Mouse (Mus musculus) heart, postnatal 10 days (tissue): ENCODE measurements around the gene Upk1a. TPM values are rescaled to one million over a fixed set of nuclear protein-coding genes. Genes with fewer than 3 reads are reported as not detected.

Experiments used
- DNase-seq, 2 experiments: peaks; one replicate each; pipeline ENCODE4 v3.0.0; 2021
- intact Hi-C: fragments of 180-260 bp; cut with DNase I; formaldehyde crosslinking; loops from one replicate; pipeline ENCODE4 v1.15.1; 2025
- total RNA-seq, 2 experiments: library from RNA; stranded (reverse); gene quantifications; 2 replicates each; pipeline ENCODE4 v1.2.3; 2021

The Upk1a gene
- total RNA-seq, 2 experiments from 2014 or later, result 0.42 to 0.48 TPM

DNA sequence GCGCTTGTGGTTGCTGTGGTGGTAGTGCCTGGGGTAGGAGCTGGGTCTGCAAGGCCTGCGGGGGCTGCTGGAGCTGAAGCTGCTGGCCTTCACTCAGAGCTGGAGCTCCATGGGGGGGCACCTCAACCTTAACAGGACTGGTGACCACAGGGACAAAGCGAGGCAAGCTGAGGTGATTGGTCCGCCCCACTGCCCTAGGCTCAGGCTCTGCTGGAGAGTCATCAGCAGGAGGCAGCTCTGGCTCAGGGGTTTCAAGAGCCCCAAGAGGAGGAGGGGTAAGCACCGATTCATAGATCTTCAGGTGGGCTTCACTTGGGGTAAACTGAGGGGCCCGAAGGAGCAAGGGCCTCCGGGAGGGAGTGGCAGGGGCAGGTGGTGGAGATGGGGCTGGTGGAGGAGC, 27.5 kb downstream of the Upk1a start:
- intact Hi-C loops, result no loop called here

DNA sequence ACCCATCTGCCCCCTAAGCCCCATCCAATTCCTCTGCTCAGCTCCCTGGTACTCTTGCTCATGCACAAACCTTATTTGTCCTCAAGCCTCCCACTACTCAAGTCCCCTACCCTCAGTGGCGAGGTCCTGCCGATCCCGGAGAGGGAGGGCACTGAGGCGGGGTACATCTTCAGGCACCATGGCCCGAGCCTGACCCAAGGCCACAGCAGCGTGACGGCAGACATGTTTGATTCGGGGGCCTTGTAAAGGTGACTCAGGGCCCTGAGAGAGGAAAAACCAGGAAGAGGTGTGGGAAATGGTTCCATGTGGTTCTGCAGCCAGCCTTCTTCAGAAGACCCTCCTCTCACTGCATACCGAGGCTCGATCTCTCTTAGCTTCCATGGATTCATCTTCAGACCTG, 28.3 kb downstream of the Upk1a start:
- intact Hi-C loops, result no loop called here
- no peak for DNase-seq

More for the DNA sequence above, 27.5 kb downstream of the Upk1a start:
- no peak for DNase-seq

DNA sequence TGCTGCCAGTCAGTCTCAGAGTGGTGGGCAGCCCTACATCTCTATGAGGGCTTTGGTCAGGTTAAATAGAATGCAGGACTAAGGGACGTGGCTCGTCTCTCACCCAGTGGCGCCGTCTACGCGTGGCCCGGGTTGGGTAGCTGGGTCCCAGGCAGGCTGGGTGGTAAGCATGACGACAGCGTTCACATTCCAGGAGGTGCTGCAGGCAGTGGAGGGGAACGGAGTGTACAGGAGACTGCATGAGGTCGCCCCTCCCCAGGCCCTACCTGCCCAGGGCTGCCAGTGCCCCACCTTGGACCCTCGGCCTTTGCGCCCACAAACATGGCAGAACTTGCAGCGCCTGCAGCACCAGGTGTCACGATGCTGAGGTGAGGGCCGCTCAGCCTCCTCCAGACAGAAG, 31.1 kb downstream of the Upk1a start:
- intact Hi-C loops, result no loop called here
- no peak for DNase-seq

DNA sequence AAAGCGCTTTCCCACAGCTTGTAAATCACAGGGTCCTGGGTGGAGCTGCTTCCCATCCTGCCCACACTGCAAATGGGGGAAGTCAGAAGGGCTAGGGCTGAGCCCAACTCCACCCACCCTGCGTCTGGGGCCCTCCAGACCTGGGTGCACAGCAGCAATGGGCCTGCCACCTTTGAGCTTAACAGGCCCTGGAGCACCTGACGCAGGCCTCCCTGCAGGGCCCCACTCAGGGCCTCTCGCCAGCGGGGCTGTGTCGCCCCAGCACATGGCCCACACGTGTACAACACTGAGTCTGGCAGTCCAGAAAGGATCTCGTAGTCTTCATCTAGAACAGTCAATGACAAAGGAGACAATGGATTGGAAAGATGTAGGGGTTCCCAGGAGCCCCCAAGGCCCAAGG, 32.7 kb downstream of the Upk1a start:
- DNase-seq, result no peak
- intact Hi-C loops, result no loop called here

DNA sequence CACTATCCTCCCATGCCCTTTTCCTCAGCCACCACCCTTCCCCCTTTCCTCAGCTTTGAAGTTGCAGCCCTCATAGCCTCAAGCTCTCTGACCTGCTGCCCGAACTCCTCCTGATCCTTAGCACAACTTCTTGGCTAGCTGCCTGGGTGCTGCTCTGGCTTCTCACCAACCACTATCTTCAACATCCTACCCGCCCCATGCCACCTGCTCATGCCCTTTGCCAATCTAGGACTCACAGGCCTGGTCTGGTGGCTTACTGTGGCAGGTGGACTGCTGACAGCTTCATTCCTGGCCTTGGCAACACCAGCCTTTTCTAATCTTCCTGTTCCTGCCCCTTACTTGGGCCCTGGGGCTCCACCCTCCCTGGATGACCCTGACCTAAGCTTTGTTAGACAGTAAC, 39.7 kb downstream of the Upk1a start:
- intact Hi-C loops, result no loop called here
- DNase-seq, result peak; percentile 84 to 87

DNA sequence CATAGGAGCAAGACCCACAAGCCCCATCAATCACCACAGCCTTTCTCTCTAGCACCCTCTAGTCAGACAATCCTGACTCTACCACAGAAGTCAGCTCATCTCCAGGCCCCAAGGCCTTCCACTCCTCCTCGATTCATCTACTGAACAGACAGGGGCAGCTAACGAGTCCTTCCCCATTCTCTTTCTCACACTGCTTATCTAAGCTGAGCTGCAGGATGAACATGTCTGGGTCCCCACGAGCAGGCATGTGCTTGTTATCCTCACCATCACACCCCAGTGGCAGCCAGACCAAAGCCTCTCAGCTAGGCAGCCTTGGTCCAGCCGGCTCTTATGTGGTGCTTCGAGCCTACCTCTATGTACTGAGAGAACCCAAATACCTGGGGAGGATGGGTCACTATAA, 40.3 kb downstream of the Upk1a start:
- intact Hi-C loops, result no loop called here
- no peak for DNase-seq

DNA sequence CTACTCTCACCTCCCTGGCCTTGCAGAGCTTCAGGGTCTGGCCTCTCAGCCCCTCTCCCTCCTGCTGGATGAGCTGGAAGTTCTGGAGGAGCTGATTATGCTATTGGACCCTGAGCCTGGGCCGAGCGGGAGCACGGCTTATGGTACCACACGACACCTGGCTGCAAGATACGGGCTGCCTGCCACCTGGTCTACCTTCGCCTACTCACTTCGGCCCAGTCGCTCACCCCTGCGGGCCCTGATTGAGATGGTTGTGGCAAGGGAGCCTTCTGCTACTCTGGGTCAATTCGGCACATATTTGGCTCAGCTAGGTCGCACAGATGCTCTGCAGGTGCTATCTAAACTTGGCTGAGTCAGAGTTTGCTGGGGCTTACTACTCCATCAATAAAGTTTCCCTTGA, 45.1 kb downstream of the Upk1a start:
- intact Hi-C loops, result no loop called here

DNA sequence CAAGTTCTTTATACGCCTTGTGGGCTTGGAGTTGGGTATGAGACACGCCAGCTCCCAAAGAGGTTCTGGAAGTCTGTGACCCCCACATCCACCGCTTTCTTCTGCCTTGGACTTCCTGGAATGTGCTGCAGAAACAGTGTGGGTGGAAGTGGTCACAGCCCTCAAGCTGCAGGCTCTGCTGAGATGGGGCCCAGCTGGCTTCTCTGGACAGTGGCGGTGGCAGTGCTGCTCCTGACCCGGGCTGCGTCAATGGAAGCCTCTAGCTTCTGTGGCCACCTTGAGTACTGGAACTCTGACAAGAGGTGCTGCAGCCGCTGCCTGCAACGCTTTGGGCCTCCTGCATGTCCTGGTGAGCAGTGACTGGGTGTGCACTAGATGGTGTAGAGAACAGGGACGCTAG, 46.6 kb downstream of the Upk1a start:
- no peak for DNase-seq
- intact Hi-C loops, result no loop called here

More for the DNA sequence above, 45.1 kb downstream of the Upk1a start:
- no peak for DNase-seq

DNA sequence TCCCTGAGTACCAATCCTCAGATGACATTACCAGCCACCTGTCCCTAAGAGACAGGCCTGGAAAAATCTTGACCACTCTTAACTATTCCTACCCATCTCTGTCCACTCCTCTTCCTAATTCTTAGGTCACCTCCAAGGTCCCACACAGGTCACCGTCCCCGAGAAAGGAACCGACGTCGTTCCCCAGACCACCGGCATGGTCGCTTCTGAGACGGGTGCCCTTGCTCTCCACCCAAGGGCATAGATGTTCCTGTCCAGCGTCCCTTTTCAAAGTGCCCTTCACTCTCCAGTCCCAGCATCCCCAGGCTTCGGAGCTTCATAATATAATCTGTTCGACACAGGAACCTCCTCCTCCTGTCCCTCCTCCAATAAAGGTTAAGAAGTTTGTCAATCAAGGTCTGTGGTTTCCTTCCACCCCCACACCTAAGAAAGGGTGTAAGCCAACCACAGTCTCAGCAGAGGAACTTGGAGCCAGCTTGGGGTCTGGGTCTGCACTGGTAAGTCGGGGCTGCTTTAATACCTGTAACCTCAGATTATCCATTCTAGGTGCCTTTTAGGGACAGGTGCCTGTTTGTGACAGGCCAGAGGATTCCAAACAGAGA, 47.6 kb downstream of the Upk1a start, which contains the start of gene Igflr1:
Igflr1 (plus strand) TSS at position 458 of the 602 bp plus-strand sequence.
- DNase-seq, result no peak
- intact Hi-C loops, result loop anchor here (1.0 kb wide), 1 partner anchor 22 kb away; no protein-coding TSS in a partner anchor

DNA sequence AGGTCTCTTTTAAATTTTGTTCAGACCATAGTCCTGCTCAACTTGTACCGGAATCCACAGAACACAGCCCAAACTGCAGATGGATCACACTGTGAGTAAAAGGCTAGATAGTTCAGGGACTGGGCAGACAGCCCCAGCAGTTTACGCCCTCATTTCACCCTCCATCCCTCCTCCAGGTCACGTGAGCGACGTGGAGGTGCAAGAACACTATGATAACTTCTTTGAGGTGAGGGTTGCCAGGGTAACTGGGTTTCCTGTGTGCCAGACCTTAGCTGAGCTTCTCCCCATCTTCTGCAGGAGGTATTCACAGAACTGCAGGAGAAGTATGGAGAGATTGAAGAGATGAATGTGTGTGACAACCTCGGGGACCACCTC, 48.8 kb downstream of the Upk1a start:
- intact Hi-C loops, result no loop called here
- no peak for DNase-seq

DNA sequence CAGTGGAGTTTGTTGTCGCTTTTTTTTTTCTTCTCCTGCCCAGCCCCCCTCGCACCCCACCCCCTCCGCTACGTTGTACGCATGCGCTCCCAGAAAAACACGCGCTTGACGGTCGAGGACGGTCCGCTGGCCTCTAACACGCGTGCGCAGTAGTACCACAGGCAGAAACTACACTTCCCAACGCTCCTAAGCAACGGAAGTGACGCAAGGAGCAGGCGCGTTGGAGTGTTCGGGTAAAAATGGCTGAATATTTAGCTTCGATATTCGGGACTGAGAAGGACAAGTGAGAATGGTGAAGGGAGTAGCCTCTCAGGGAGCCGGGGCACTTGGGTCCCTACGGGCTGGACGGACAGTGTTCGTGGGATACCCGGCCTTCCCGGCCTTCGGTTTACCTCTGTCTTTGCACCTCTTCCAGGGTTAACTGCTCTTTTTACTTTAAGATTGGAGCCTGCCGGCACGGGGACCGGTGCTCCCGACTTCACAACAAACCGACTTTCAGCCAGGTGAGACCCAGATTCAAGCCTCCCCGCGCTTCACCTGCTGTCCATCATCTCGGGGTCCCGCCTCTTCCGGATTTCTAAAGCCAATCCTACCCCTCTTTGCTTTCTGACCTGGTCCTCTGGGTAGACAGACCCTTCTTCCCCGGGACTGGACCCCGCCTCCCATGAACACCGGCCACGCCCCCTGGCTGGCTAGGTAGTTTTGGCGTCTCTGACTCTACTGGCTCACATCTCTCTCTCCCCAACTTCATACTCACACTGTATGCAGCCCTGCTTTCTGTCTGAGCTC, 49.3 kb downstream of the Upk1a start, which contains the start of the genes U2af1l4, Gm49396 and Psenen:
U2af1l4 (plus strand) TSS at position 185 of the 789 bp plus-strand sequence.
Gm49396 (plus strand) TSS at position 228 of the 789 bp plus-strand sequence.
Psenen (minus strand) TSS at position 511 of the 789 bp plus-strand sequence.
- intact Hi-C loops, result no loop called here
- DNase-seq, result peak; percentile 98

DNA sequence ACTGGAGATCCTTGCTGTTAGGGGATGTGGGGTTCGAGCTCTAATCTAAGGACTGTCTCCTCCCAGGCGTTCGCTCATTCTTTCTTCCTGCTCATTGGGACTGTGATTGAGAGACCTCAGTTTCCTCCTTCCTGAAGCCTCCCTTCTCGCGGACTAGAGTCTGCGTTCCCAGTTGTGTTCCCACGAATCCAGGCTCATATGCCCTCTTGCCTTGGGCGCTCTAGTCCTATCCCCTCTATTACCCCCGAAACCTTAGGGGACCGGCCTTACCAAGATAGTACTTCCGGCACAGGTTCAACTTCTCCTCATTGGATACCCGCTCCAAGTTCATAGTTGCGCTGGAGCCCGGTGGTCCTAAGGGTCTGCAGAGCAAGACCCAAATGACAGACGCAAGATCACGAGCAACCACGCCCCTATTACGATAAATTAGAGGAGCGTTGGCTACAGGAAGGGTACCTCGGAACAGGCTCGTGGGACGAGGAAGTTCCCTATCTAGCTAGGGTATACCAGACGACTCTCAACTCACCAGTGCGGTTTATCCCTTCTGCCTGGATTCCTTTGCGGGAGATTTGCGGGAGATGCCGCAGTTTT, 50.0 kb downstream of the Upk1a start:
- intact Hi-C loops, result no loop called here
- no peak for DNase-seq

DNA sequence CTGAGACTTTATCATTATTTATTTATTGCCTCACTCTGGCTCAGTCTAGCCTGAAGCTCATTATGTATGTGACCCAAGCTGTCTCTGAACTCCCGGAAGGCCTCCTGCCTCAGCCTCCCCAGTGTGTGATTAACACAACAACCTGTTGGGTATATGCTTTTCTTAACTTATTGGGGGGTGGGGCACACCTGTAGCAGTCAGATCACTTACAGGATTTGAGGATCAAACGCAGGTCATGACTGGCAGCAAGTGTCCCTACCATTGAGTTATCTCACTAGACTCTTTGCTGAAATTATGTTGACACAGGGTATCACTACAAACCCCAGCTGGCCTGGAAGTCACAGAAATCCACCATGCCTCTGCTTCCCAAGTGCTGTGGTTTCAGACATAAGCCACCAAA, 52.4 kb downstream of the Upk1a start:
- intact Hi-C loops, result no loop called here
- DNase-seq, result no peak

DNA sequence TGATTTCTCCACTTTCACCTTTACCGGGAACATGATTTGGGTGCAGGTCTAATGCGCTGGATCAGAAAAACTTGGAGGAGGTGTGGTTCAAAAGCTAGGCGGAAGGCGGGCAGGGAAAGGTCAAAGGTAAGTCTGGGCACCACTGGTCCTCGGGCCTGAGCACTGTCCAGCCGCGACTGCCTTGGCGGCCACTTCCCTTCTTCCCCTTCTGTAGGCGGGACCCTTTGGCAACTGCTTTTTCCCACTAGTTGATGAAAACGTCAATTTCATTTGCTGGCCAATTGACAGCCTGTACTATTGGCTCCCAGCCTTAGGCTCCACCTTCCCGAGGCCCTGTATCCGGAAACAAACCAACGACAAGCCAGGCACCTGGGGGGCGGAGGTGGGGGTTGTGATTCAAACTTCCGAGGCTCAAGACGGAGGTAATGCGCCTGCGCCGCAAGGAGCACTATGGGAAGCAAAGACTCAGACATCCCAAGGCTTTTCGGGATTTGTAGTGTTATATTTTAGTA, 53.1 kb downstream of the Upk1a start, which contains the start of gene Lin37:
Lin37 (minus strand) TSS at position 396 of the 512 bp plus-strand sequence.
- intact Hi-C loops, result no loop called here
- DNase-seq, result peak; percentile 98

DNA sequence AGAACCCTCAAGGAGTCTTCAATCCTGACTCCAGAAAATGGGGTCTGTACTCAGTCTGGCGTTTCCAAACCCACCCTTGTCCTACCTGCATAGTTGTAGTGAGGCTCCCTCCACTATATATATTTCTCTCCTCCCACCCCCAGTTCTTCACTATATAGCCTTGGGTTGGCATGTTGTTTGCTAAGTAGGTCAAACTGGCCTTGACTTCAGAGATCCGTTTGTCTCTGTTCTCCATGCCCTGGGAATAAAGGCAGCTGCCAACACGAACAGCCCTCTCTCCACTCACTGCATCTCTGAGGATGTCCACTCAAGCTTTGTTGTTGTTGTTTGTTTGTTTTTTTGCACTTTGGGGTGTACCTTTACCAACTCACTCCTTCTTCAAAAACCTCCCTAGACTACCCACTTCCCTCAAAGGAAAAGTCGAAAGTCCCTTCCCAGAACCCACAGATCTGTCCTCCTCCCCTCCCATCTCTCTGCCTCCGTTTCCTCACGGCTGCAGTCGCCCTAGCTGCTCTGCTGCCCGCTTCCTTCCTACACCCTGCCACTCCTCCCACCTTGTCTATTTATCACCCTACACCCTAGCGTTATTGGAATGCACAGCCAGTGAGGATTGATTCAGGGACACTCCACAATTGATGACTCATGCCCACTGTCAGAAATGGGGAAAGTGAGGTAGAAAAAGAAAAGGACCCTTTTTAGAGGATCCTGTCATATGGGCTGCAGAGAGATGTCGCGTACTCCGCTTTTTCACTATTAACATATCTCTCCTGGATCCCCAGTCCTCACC, 53.8 kb downstream of the Upk1a start:
- DNase-seq, result no peak
- intact Hi-C loops, result no loop called here

DNA sequence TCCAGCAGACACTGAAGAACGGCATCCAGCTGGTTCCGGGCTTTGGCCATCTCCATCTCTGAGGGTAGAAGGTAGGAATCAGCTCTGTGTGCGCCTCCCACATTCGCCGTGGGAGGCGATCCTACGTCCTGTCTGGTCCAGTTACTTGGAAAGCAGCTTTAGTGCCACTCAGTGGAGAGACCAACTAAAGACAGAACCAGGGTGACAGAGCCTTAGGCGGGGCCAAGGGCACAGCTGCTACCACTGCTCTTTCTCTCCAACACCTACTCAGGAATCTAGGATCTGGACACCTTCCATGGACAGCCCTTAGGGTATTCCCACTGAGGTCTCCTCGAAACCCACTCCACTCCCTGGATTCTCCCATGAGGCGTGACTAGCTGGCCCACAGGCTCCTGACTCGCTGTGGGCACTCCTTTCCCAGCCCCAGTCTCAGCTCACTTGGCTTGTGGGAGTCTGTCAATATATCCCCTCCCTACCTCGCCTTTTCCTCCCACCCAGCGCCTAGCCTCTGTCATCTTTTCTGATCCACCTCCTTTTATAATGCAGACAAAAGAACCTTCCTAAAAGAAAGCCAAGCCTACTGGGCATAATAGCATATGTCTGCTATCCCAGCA, 54.6 kb downstream of the Upk1a start:
- DNase-seq, result peak in 1 of 2 experiments; percentile 41
- intact Hi-C loops, result no loop called here

DNA sequence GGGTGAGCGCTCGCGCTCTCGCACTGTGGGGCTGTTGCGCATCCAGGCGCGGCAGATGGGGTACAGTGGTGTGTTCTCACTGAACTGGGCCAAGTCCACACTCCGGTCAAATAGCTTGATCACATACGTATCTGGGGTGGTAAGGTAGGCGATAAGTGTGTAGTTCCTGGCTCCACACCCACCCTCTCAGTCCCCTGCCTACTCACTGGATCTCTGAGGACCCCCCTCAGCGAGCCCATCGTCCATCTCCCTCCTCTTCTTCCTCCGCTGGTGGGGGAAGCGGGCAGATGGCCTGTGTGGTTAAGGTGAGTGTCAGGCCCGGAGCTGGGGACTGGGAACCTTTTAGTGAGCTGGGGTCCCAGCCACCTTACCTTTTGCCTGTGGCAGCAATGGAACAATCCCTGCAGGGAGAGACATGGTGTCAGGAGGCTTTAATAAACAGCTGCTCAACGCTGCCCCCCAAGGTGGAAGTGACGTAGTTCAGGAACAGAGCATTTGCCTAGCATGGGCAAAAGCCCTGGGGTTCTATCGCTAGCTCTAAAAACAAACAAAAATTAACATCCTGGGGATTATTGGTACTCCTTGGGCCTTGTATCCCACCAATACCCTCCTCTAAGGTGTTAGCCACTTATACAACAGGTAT, 55.6 kb downstream of the Upk1a start:
- no peak for DNase-seq
- intact Hi-C loops, result no loop called here

DNA sequence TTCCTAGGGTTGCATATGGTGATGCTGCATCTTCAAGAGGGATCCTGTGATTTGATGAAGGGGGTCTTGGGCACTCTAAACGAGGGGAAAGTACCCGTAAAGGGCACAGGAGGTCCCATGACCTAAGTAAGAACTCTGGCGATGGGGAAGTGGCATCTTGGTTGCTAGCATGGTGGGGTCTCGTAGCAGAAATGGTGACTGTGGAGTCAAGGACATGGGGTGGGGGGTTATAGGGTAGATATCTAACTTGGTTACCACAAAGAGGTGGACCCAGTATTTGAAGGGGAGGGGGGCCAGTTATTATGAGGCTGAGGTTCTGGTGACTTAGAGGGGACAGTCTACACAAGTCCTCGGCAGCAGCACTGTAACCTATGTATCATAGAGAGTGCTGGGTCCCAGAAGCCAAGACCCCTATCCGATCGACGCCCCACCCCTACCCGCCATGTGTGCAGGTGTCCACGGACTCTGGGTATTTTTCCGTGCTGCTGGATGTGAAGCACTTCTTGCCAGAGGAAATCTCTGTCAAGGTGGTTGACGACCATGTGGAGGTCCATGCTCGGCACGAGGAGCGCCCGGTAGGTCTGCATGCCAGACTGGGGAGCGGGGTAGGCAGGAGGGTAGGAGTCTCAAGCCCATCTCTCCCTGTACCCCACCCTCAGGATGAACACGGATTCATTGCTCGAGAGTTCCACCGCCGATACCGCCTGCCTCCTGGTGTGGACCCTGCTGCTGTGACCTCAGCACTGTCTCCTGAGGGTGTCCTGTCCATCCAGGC, 58.6 kb downstream of the Upk1a start:
- DNase-seq, result no peak
- intact Hi-C loops, result loop anchor here (5.0 kb wide), 1 partner anchor 182 kb away; no protein-coding TSS in a partner anchor
